Mouse (Mus musculus) spleen, adult 2 months (tissue): ENCODE data around the gene Plpp3. TPM values are rescaled to one million over a fixed set of nuclear protein-coding genes. Genes with fewer than 3 reads are reported as not detected.

Experiments
- DNase-seq, 2 experiments: peaks; one replicate each; pipeline versions ENCODE4 v3.0.0 to v3.0.0-alpha.2; 2012 to 2021; ENCODE audit warnings: low spot score in 2 of 2, low read depth in 1 of 2
- H3K27ac ChIP-seq: fragments of 200-500 bp; 2 replicates; pipeline ENCODE4 v1.5.1; 2012; ENCODE audit warnings: low read length, inconsistent platforms; ENCODE audit not compliant: insufficient read depth
- H3K27me3 ChIP-seq: fragments of 200-500 bp; 2 replicates; pipeline ENCODE4 v1.6.1; 2012; ENCODE audit warnings: mild to moderate bottlenecking, moderate library complexity, low read length, inconsistent platforms; ENCODE audit not compliant: control insufficient read depth, insufficient read depth
- H3K36me3 ChIP-seq: fragments of 200-500 bp; 2 replicates; pipeline ENCODE4 v1.6.1; 2012; ENCODE audit warnings: mild to moderate bottlenecking, low read length, inconsistent platforms; ENCODE audit not compliant: control insufficient read depth, insufficient read depth
- H3K4me1 ChIP-seq: fragments of 200-500 bp; 2 replicates; pipeline ENCODE4 v1.6.1; 2011; ENCODE audit warnings: inconsistent platforms; ENCODE audit not compliant: control insufficient read depth, insufficient read depth, insufficient read length
- H3K4me3 ChIP-seq: fragments of 200-500 bp; 2 replicates; pipeline ENCODE4 v1.5.1; 2011; ENCODE audit warnings: mild to moderate bottlenecking, inconsistent platforms; ENCODE audit not compliant: insufficient read depth, insufficient read length; ENCODE audit errors: extremely low read depth
- CTCF ChIP-seq: fragments of 200-500 bp; IDR thresholded peaks from 2 replicates; pipeline ENCODE4 v1.5.1; 2011; ENCODE audit warnings: mild to moderate bottlenecking, inconsistent platforms; ENCODE audit not compliant: insufficient read depth, insufficient read length, insufficient replicate concordance; ENCODE audit errors: extremely low read depth
- POLR2A ChIP-seq: fragments of 200-500 bp; IDR thresholded peaks from 2 replicates; pipeline ENCODE4 v1.6.1; 2011; ENCODE audit warnings: low read depth, low read length, inconsistent platforms
- WGBS: fragments of 180-500 bp; shearing (Covaris S2); methylation state at CpG from one replicate; pipeline ENCODE4 v1.1.7; 2018; 5-methylcytosine and 5-hydroxymethylcytosine counted together
- polyA plus RNA-seq: library from polyadenylated mRNA; depleted of rRNA; stranded (reverse); fragments of >200 nt; gene quantifications from 2 replicates; pipeline ENCODE4 v1.2.3, GENCODE M21; 2012

Plpp3 gene
- polyA plus RNA-seq, 1 experiment: 24.8 TPM

DNA sequence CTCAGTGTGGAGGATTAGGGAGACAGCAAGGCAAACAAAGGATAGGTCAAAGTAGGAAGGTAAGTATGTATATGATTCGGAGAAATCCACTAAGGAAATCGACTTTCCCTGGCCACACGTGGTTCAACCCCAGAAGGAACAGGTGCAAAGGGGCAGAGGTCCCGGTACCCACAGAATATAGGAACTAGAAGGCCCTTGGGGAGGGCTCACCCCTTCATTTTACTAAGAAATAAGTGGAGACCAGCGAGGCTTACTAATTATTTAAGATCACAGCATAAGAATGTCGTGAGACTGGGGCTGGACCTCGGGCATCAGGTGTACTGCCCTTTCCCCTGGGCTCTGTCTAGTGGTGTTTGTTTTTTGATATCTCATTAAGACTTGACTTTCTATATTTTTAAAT, 89.2 kb downstream of the Plpp3 start:
- no peak overlapping the region for H3K27ac ChIP-seq
- DNase-seq: no peak
- TF ChIP-seq CTCF: no peak
- no peak for TF ChIP-seq POLR2A
- 48% methylated on average over 7 of the region's 7 CpGs for WGBS
- peaks cover 14% of the 10 kb centered on the region; the same call in 1 of the 2 replicates for H3K4me1 ChIP-seq
- no peaks in the 10 kb centered on the region for H3K27me3 ChIP-seq
- no peak overlapping the region for H3K4me3 ChIP-seq
- no peaks in the 10 kb centered on the region for H3K36me3 ChIP-seq

DNA sequence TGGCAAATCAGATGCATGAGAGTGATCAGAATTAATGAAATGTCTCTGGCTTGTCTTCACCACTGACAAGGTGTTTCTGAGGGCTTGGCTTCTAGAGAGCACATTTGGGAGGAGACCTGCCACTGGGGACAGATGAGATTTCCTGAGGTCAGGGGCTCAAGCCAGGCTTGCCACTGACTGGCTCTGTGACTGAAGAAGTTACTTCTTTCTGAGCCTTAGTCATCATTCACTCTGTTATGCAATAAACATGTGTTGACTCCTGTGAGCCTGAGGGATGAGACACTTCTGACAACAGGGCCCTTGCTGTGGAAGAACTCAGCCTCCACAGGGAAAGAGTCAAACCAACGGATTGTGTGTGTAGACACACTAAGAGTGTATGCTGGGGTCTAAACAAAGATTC, 91.0 kb downstream of the Plpp3 start:
- DNase-seq: no peak
- Histone ChIP-seq H3K4me3 (no peak overlapping the region), H3K27me3 (no peaks in the 10 kb centered on the region), H3K36me3 (no peaks in the 10 kb centered on the region), H3K4me1 (peaks cover 17% of the 10 kb centered on the region), H3K27ac (peak overlapping the region; percentile 24; the same call in 1 of the 2 replicates)
- WGBS: 85% methylated on average over 1 of the region's 1 CpGs
- TF ChIP-seq CTCF (no peak), POLR2A (no peak)

GRCm38 (mm10) chr4:105249283-105249682, 92.1 kb downstream of the Plpp3 start:
- 89% methylated on average over 4 of the region's 4 CpGs for WGBS
- no peak overlapping the region for H3K27ac ChIP-seq

DNA sequence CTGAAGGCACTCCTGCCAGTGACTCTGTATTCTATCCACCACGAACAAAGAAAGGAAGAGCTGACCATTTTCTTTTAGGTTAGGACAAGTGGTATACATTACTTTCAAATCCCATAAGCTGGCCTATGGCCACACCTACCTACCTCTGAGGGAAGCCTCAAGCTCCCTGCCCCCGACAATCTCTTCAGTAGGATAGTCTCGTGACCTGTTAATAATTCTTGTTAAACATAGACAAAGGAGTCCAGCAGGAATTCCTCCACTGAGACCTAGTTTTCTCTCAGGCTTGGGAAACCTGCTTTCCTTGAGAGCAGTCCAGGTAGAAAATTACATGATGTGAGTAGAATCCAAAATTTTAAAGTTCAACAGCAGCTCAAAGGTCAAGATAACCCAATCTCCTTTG, 93.8 kb downstream of the Plpp3 start:
- 89% methylated on average over 3 of the region's 3 CpGs for WGBS
- no peak for DNase-seq
- Histone ChIP-seq H3K36me3 (no peaks in the 10 kb centered on the region), H3K27ac (no peak overlapping the region), H3K27me3 (no peaks in the 10 kb centered on the region), H3K4me3 (no peak overlapping the region), H3K4me1 (peaks cover 24% of the 10 kb centered on the region)
- TF ChIP-seq POLR2A (no peak), CTCF (no peak)

More at GRCm38 (mm10) chr4:105249283-105249682, 92.1 kb downstream of the Plpp3 start:
- H3K36me3 ChIP-seq: no peaks in the 10 kb centered on the region
- no peak overlapping the region for H3K4me3 ChIP-seq
- no peak for DNase-seq
- no peak for TF ChIP-seq POLR2A
- TF ChIP-seq CTCF: no peak
- H3K4me1 ChIP-seq: peaks cover 25% of the 10 kb centered on the region
- no peaks in the 10 kb centered on the region for H3K27me3 ChIP-seq

- Histone ChIP-seq H3K27me3 (no peaks in the 10 kb centered on the region), H3K36me3 (no peaks in the 10 kb centered on the region), H3K4me1 (peaks cover 18% of the 10 kb centered on the region), H3K4me3 (no peak overlapping the region), H3K27ac (peak overlapping the region; percentile 44; the same call in 1 of the 2 replicates)
- DNase-seq: no peak
- TF ChIP-seq CTCF (no peak), POLR2A (no peak)
- WGBS: 41% methylated on average over 3 of the region's 3 CpGs
These were observed 94.9 kb downstream of the Plpp3 start for GRCm38 (mm10) chr4:105252044-105252443.

- Histone ChIP-seq H3K27ac (peak overlapping the region; percentile 44; the same call in 1 of the 2 replicates), H3K4me1 (peaks cover 18% of the 10 kb centered on the region), H3K36me3 (no peaks in the 10 kb centered on the region), H3K4me3 (no peak overlapping the region), H3K27me3 (no peaks in the 10 kb centered on the region)
- peak in 1 of 2 experiments; percentile 27 for DNase-seq
- TF ChIP-seq POLR2A (no peak), CTCF (no peak)
- 41% methylated on average over 5 of the region's 5 CpGs for WGBS
These were observed 95.5 kb downstream of the Plpp3 start for GRCm38 (mm10) chr4:105252571-105253200.
